Mouse (Mus musculus): Measurements from ENCODE around the gene Amn.

The Amn gene

DNA sequence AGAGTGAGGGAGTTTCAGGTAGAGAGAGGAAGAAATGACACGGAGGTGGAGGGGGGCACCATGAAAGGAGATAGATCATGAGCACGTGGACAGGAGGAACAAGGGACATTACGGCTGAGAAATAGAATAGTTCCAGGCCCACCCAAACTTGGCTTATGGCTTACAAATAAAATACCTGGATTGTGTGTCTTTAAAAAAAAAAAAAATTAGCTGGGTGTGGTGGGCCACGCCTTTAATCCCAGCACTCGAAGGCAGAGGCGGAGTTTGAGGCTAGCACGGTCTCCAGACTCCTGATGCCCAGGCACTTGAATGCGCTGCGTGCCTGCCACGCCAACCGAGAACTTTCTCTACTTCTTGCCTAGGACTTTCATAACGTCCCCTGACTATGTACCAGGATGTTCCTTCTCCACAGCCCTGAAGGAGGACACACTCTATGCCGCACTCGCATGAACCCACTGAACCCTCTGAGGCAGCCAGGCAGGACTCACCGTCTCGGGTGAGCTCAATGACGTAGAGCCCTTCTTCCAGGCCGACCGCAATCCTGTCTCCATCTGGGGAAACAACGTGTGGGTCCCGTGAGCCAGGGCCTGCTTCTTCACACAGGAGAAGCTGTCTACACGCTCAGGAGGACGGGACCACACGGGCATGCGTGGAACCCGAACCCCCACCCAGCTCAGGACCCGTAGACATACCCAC, 30.6 kb downstream of the Amn start:
- Histone ChIP-seq H3K4me3 (replicated peaks; ENCODE audit: low read length) (peak overlapping the region; percentile 17), H3K27me3 (ENCODE audit: insufficient read depth, low read length) (no peaks in the 10 kb centered on the region), H3K4me1 (replicated peaks; ENCODE audit: low read depth, low read length) (peaks cover 42% of the 10 kb centered on the region), H3K9me3 (ENCODE audit: low read length) (no peaks in the 10 kb centered on the region), H3K36me3 (ENCODE audit: insufficient read depth, low read length) (peaks cover 95% of the 10 kb centered on the region)
- no peak for TF ChIP-seq NANOG (IDR thresholded peaks at IDR 0.05; ENCODE audit: borderline replicate concordance, low read length)
- TF ChIP-seq POU5F1 (IDR thresholded peaks at IDR 0.05; ENCODE audit: borderline replicate concordance, low read length), result no peak
- no peak for TF ChIP-seq CTCF (conservative IDR thresholded peaks at IDR 0.05; ENCODE audit: low read length)

DNA sequence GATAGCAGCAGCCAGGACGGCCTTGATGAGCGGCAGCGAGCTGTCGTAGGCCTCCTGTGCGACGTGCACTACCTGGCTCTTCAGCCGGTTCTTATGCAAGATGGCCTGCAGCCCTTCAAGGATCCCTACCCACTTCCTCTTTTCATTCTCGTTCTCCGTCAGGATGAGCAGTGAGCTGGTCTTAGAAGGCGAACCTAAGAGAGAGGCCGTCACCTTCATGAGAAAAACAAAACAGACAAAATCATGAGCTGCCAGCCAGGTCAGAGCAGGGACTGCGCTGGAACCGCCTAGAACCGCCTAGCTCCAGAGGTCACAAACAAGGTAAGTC, 31.1 kb downstream of the Amn start:
- Histone ChIP-seq H3K36me3 (ENCODE audit: insufficient read depth, low read length) (peaks cover 95% of the 10 kb centered on the region), H3K4me1 (replicated peaks; ENCODE audit: low read depth, low read length) (peaks cover 44% of the 10 kb centered on the region), H3K9me3 (ENCODE audit: low read length) (no peaks in the 10 kb centered on the region), H3K27me3 (ENCODE audit: insufficient read depth, low read length) (no peaks in the 10 kb centered on the region), H3K4me3 (replicated peaks; ENCODE audit: low read length) (peak overlapping the region; percentile 17)
- no peak for TF ChIP-seq CTCF (conservative IDR thresholded peaks at IDR 0.05; ENCODE audit: low read length)
- TF ChIP-seq NANOG (IDR thresholded peaks at IDR 0.05; ENCODE audit: borderline replicate concordance, low read length), result no peak
- no peak for TF ChIP-seq POU5F1 (IDR thresholded peaks at IDR 0.05; ENCODE audit: borderline replicate concordance, low read length)

DNA sequence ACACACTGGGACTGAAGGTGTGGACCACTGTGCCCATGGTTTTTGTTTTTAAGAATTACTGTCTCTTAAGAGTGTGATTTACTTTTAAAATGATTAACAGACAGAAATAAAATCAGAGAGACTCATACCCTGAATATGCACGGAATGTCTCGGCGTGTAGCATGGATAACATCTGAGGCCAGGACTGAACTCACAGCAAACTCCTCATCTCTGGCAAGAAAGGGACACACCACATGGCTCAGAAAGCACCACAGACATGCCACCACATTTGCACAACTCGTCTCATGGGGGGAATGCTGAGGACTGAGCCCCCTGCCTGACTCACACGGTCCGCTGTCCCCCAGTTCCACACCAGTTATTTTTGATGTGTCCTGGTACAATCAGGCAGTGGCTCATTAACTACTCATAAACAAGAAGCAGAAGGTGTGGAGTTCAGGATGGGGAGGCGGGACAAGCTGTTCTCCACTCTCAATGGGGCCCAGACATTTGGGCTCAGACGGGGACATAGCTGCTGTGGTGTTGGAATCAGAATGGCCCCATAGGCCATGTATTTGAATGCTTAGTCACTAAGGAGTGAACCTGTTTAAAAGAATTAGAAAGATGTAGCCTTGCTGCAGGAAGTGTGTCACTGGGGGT, 32.9 kb downstream of the Amn start:
- Histone ChIP-seq H3K27me3 (ENCODE audit: insufficient read depth, low read length) (no peaks in the 10 kb centered on the region), H3K4me1 (replicated peaks; ENCODE audit: low read depth, low read length) (peaks cover 46% of the 10 kb centered on the region), H3K36me3 (ENCODE audit: insufficient read depth, low read length) (peaks cover 92% of the 10 kb centered on the region), H3K4me3 (replicated peaks; ENCODE audit: low read length) (no peak overlapping the region), H3K9me3 (ENCODE audit: low read length) (no peaks in the 10 kb centered on the region)
- TF ChIP-seq POU5F1 (IDR thresholded peaks at IDR 0.05; ENCODE audit: borderline replicate concordance, low read length) (no peak), CTCF (conservative IDR thresholded peaks at IDR 0.05; ENCODE audit: low read length) (no peak), NANOG (IDR thresholded peaks at IDR 0.05; ENCODE audit: borderline replicate concordance, low read length) (no peak)

- Histone ChIP-seq H3K4me3 (replicated peaks; ENCODE audit: low read length) (no peak overlapping the region), H3K36me3 (ENCODE audit: insufficient read depth, low read length) (peaks cover 96% of the 10 kb centered on the region), H3K27me3 (ENCODE audit: insufficient read depth, low read length) (no peaks in the 10 kb centered on the region), H3K4me1 (replicated peaks; ENCODE audit: low read depth, low read length) (peaks cover 49% of the 10 kb centered on the region), H3K9me3 (ENCODE audit: low read length) (no peaks in the 10 kb centered on the region)
- no peak for TF ChIP-seq POU5F1 (IDR thresholded peaks at IDR 0.05; ENCODE audit: borderline replicate concordance, low read length)
- no peak for TF ChIP-seq CTCF (conservative IDR thresholded peaks at IDR 0.05; ENCODE audit: low read length)
- TF ChIP-seq NANOG (IDR thresholded peaks at IDR 0.05; ENCODE audit: borderline replicate concordance, low read length), result no peak
Measured at GRCm38 (mm10) chr12:111306821-111307220, 35.9 kb downstream of the Amn start.

DNA sequence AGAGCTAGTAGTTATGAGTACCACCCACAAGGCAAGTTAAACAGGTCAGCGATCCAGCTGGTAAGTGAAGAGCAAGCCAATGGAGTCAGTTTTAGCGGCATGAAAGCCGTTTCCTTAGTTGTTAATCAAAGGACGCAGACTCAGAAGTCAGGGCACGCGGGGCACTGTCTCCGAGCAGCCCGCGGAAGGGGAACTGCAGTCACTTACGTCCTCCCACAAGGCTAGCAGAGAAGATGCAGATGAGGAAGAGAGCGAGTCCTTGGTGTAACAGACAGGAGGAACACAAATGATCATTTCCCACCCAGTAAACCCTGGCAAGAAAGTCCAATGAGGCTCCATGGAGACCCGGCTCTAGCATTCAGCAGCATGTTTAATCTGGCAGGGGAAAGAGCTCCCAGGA, 38.4 kb downstream of the Amn start:
- H3K9me3 ChIP-seq (ENCODE audit: low read length), result no peaks in the 10 kb centered on the region
- H3K4me1 ChIP-seq (replicated peaks; ENCODE audit: low read depth, low read length), result peaks cover 41% of the 10 kb centered on the region
- TF ChIP-seq NANOG (IDR thresholded peaks at IDR 0.05; ENCODE audit: borderline replicate concordance, low read length) (no peak), POU5F1 (IDR thresholded peaks at IDR 0.05; ENCODE audit: borderline replicate concordance, low read length) (no peak), CTCF (conservative IDR thresholded peaks at IDR 0.05; ENCODE audit: low read length) (no peak)
- no peak overlapping the region for H3K4me3 ChIP-seq (replicated peaks; ENCODE audit: low read length)
- H3K27me3 ChIP-seq (ENCODE audit: insufficient read depth, low read length), result no peaks in the 10 kb centered on the region
- peaks cover 97% of the 10 kb centered on the region for H3K36me3 ChIP-seq (ENCODE audit: insufficient read depth, low read length)

DNA sequence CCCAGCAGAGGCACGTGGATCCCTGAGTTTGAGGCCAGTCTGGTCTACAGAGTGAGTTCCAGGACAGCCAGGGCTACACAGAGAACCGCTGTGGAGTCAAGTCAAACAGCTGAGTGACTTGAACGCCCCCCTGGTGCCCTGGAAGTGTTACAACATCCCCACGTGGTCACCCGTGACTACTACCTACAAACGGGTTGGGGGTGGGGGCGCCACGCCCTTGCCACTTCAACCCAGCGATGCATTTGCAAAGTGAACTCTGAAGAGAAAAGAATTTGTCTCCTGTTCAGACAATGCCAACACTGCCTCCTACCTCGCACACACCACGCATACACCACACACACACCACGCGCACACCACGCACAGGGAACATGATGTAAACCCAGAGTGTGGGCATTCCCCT, 39.0 kb downstream of the Amn start:
- H3K9me3 ChIP-seq (ENCODE audit: low read length), result no peaks in the 10 kb centered on the region
- peaks cover 97% of the 10 kb centered on the region for H3K36me3 ChIP-seq (ENCODE audit: insufficient read depth, low read length)
- peaks cover 41% of the 10 kb centered on the region for H3K4me1 ChIP-seq (replicated peaks; ENCODE audit: low read depth, low read length)
- H3K27me3 ChIP-seq (ENCODE audit: insufficient read depth, low read length), result no peaks in the 10 kb centered on the region
- no peak for TF ChIP-seq NANOG (IDR thresholded peaks at IDR 0.05; ENCODE audit: borderline replicate concordance, low read length)
- TF ChIP-seq CTCF (conservative IDR thresholded peaks at IDR 0.05; ENCODE audit: low read length), result no peak
- TF ChIP-seq POU5F1 (IDR thresholded peaks at IDR 0.05; ENCODE audit: borderline replicate concordance, low read length), result no peak
- 0 out of 2 replicates have a peak overlapping the region, but pooled peaks have one; percentile 10 for H3K4me3 ChIP-seq (replicated peaks; ENCODE audit: low read length)

GRCm38 (mm10) chr12:111311775-111312174, 40.9 kb downstream of the Amn start:
- Histone ChIP-seq H3K9me3 (ENCODE audit: low read length) (no peaks in the 10 kb centered on the region), H3K4me3 (replicated peaks; ENCODE audit: low read length) (no peak overlapping the region), H3K36me3 (ENCODE audit: insufficient read depth, low read length) (peaks cover 97% of the 10 kb centered on the region), H3K27me3 (ENCODE audit: insufficient read depth, low read length) (no peaks in the 10 kb centered on the region), H3K4me1 (replicated peaks; ENCODE audit: low read depth, low read length) (peaks cover 24% of the 10 kb centered on the region)
- no peak for TF ChIP-seq CTCF (conservative IDR thresholded peaks at IDR 0.05; ENCODE audit: low read length)
- no peak for TF ChIP-seq POU5F1 (IDR thresholded peaks at IDR 0.05; ENCODE audit: borderline replicate concordance, low read length)
- no peak for TF ChIP-seq NANOG (IDR thresholded peaks at IDR 0.05; ENCODE audit: borderline replicate concordance, low read length)

DNA sequence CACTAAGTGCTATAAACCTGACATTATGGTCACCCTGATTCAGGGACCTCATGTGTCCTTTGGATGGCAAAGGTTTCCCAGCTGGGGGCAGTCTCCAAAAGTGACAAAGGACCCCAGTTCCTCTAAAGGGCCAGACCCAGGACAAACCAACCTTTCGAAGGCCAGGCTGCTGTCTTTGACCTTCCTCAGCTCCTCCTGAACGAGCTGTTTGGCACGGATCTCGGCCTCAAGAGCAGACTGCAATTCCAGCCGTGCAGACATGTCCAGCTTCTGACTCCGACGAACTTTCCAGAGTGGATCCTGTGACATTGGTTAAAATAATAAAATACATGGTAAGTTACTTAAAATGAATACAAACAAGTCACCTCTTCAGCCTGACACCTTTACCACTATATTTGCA, 43.4 kb downstream of the Amn start:
- no peaks in the 10 kb centered on the region for H3K9me3 ChIP-seq (ENCODE audit: low read length)
- H3K27me3 ChIP-seq (ENCODE audit: insufficient read depth, low read length), result no peaks in the 10 kb centered on the region
- peaks cover 100% of the 10 kb centered on the region for H3K36me3 ChIP-seq (ENCODE audit: insufficient read depth, low read length)
- no peak overlapping the region for H3K4me3 ChIP-seq (replicated peaks; ENCODE audit: low read length)
- no peak for TF ChIP-seq POU5F1 (IDR thresholded peaks at IDR 0.05; ENCODE audit: borderline replicate concordance, low read length)
- TF ChIP-seq CTCF (conservative IDR thresholded peaks at IDR 0.05; ENCODE audit: low read length), result no peak
- TF ChIP-seq NANOG (IDR thresholded peaks at IDR 0.05; ENCODE audit: borderline replicate concordance, low read length), result no peak
- peaks cover 18% of the 10 kb centered on the region for H3K4me1 ChIP-seq (replicated peaks; ENCODE audit: low read depth, low read length)
